In the genomic region with DNA sequence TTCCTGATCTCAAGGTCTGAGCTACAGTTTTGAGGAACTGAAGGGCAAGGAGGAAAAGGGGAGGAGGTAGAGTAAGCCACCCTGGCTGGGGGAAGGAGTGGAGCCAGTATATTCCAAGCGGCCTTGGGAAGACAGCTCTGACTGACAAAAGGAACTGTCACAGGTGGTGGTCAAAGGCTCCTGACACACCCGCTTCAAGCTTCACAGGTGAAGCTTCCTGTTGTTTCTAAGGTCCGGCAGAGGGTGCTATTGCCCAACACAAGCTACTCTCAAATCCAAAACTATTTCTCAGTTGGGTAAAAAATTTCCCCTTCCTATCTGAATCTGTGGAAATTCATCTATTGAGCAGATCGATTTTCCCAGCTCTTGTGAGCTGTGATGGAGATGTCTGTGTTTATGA, we compare ENCODE assay signal across 8 mouse cellular contexts. TPM values are rescaled to one million over a fixed set of nuclear protein-coding genes. Genes with fewer than 3 reads are reported as not detected.
DNase-seq lines count a peak whose midpoint lies in the region; ATAC-seq and TF ChIP-seq lines count a peak whose summit lies in the region.
"Had no signal": no experiment of that assay in that cellular context is flagged by ENCODE, and none has a peak within 500 bp of the region (broad histone marks: within the 10 kb centered on the region; RNA-seq: fewer than 3 reads in every experiment).

No protein-coding gene starts in this region.

- H3K27me3 ChIP-seq in CH12.LX (replicated peaks) = no peaks in the 10 kb centered on the region
- H3K27me3 ChIP-seq in forebrain, embryonic 15.5 days = no peaks in the 10 kb centered on the region

- H3K9ac ChIP-seq in CH12.LX (ENCODE audit: insufficient read depth, low read depth) = no peak overlapping the region
- no peak overlapping the region for H3K9ac ChIP-seq in forebrain, embryonic 15.5 days (replicated peaks)
- H3K9ac ChIP-seq: limb, embryonic 13.5 days had no signal

- TF ChIP-seq EP300 in CH12.LX (IDR thresholded peaks at IDR 0.05; ENCODE audit: low read length) = no peak

- peak; percentile 82 for TF ChIP-seq CTCF in layer of hippocampus, adult 2 months (conservative IDR thresholded peaks at IDR 0.05)
- TF ChIP-seq CTCF in CH12.LX (conservative IDR thresholded peaks at IDR 0.05 in 1 of 2, IDR thresholded peaks at IDR 0.05 in 1 of 2; ENCODE audit: low read depth in 2 of 2, low read length in 2 of 2) = peak; percentile 36 to 89

- dilution Hi-C loops in CH12.LX (cut with MboI; ENCODE audit: extremely low pct_ligation_motif_present, extremely low pct_unique_long_range_greater_than_20kb, low sequenced_read_pairs) = no loop called here

- DNase-seq in layer of hippocampus, adult 2 months (ENCODE audit: low spot score in 2 of 2) = no peak
- DNase-seq in layer of hippocampus, adult 8-10 months (ENCODE audit: low spot score in 2 of 2) = no peak
- DNase-seq in CH12.LX (ENCODE audit: extremely low read depth) (peak; percentile 63), R1 (ENCODE audit: low read depth, low spot score) (peak; percentile 71)
- DNase-seq in kidney, postnatal 4 days = peak; percentile 33 to 43

- H3K9me3 ChIP-seq in CH12.LX (replicated peaks; ENCODE audit: low read length) = no peaks in the 10 kb centered on the region
- no peaks in the 10 kb centered on the region for H3K9me3 ChIP-seq in forebrain, embryonic 15.5 days
- H3K9me3 ChIP-seq: limb, embryonic 13.5 days had no signal

- H3K4me3 ChIP-seq in layer of hippocampus, adult 2 months = no peak overlapping the region
- H3K4me3 ChIP-seq in CH12.LX (replicated peaks in 1 of 3; ENCODE audit: low read depth in 2 of 3, low read length in 2 of 3, poor library complexity in 1 of 3) = no peak overlapping the region
- no peak overlapping the region for H3K4me3 ChIP-seq in forebrain, embryonic 15.5 days
- H3K4me3 ChIP-seq: limb, embryonic 13.5 days had no signal

- no peak overlapping the region for H3K27ac ChIP-seq in layer of hippocampus, adult 2 months
- H3K27ac ChIP-seq in CH12.LX (ENCODE audit: insufficient read depth, low read depth) = no peak overlapping the region
- H3K27ac ChIP-seq in forebrain, embryonic 15.5 days (replicated peaks) = no peak overlapping the region
- H3K27ac ChIP-seq: limb, embryonic 13.5 days had no signal

- TF ChIP-seq POLR2A in CH12.LX (IDR thresholded peaks at IDR 0.05; ENCODE audit: low read depth, low read length) = no peak

- peak; percentile 98 for TF ChIP-seq RAD21 in CH12.LX (IDR thresholded peaks at IDR 0.05; ENCODE audit: low read depth, low read length)

- no peaks in the 10 kb centered on the region for H3K79me2 ChIP-seq in CH12.LX (replicated peaks; ENCODE audit: control insufficient read depth, extremely low read depth, insufficient read depth, poor library complexity, severe bottlenecking)

- H3K36me3 ChIP-seq in CH12.LX (replicated peaks in 1 of 2; ENCODE audit: control insufficient read depth in 1 of 2, insufficient read depth in 1 of 2, low read length in 1 of 2) = no peaks in the 10 kb centered on the region
- no peaks in the 10 kb centered on the region for H3K36me3 ChIP-seq in forebrain, embryonic 15.5 days
- H3K36me3 ChIP-seq: limb, embryonic 13.5 days had no signal

- peak overlapping the region; percentile 47; the same call in 1 of the 2 replicates for H3K4me2 ChIP-seq in CH12.LX (ENCODE audit: insufficient read depth, low read depth, poor library complexity, severe bottlenecking)
- H3K4me2 ChIP-seq in forebrain, embryonic 15.5 days (replicated peaks) = no peak overlapping the region
- H3K4me2 ChIP-seq: limb, embryonic 13.5 days had no signal

- in situ Hi-C loops in CH12.LX (cut with MboI; ENCODE audit: low pct_ligation_motif_present, low pct_unique_long_range_greater_than_20kb, low sequenced_read_pairs) = loop anchor here (5.0 kb wide), 2 partner anchors 81 to 481 kb away; partner anchors contain the start of gene Slc45a2

- WGBS in forebrain, embryonic 15.5 days = 24% methylated on average over 4 of the region's 4 CpGs

- ATAC-seq in erythroid progenitor cell, adult 5-6 weeks (replicated peaks; ENCODE audit: low FRiP score, poor library complexity, severe bottlenecking) = no peak
- no peak for ATAC-seq in forebrain, embryonic 15.5 days (replicated peaks)

- H3K4me1 ChIP-seq in CH12.LX (ENCODE audit: control insufficient read depth in 1 of 2, insufficient read depth in 2 of 2) = peaks cover 2 to 4% of the 10 kb centered on the region in 2 experiments; a peak in 1 of 4 replicates
- no peaks in the 10 kb centered on the region for H3K4me1 ChIP-seq in forebrain, embryonic 15.5 days
- H3K4me1 ChIP-seq: limb, embryonic 13.5 days had no signal

TF ChIP-seq in CH12.LX, 34 proteins besides CTCF, POLR2A, EP300 and RAD21:
- peak; percentile 58 for TF ChIP-seq ZC3H11A (IDR thresholded peaks at IDR 0.05; ENCODE audit: low read depth, low read length)
- TF ChIP-seq ELF1 (IDR thresholded peaks at IDR 0.05; ENCODE audit: low read depth, low read length) = 0 out of 2 replicates have a peak, but pooled peaks have one; percentile 30
- no peak for TF ChIP-seq POLR2AphosphoS2 (IDR thresholded peaks at IDR 0.05; ENCODE audit: low read depth, low read length)
- no peak for TF ChIP-seq MAFK (IDR thresholded peaks at IDR 0.05; ENCODE audit: insufficient replicate concordance, low read length)
- TF ChIP-seq SMC3 (IDR thresholded peaks at IDR 0.05; ENCODE audit: low read depth, low read length) = peak; percentile 83
- no peak for TF ChIP-seq MXI1 (IDR thresholded peaks at IDR 0.05; ENCODE audit: low read depth, low read length)

RNA-seq across cellular contexts. Expression of gene C1qtnf3, which starts 31.1 kb away (rescaled TPM):
- not detected for total RNA-seq in layer of hippocampus, adult 2 months (2021)
- total RNA-seq in layer of hippocampus, adult 8-10 months (2022) = under 1 TPM in 1 of 4 experiments, not detected in 3; 0.26 TPM
- total RNA-seq in CH12.LX (2012; rRNA removed) (not detected in 2 replicates), CH12.LX (2014; rRNA removed) (not detected in 2 replicates)
- 0.10 TPM in 1 of 2 replicates, not detected in the other for polyA plus RNA-seq in CH12.LX (2012; ENCODE audit: insufficient read length, low read depth)
- total RNA-seq in erythroid progenitor cell, adult 5-6 weeks (2015; ENCODE audit: low replicate concordance) = not detected in 2 replicates
- total RNA-seq in erythroid progenitor cell, adult 5-6 weeks (2017; ENCODE audit: low replicate concordance) = not detected in 2 replicates
- polyA plus RNA-seq in forebrain, embryonic 15.5 days (2015; fragmentation: Nextera tagmentation; extraction: Ambion mirVana) = 0.15 and 0.32 TPM in 2 replicates

Comparison
In these comparisons a context has a peak if more than half of its experiments do, and no peak if none do; other contexts are left out.
1. DNase-seq: peak in CH12.LX (single experiment), R1 (single experiment) and kidney, postnatal 4 days (2 of 2); none in layer of hippocampus, adult 2 months (0 of 2) and layer of hippocampus, adult 8-10 months (0 of 2).